Mouse (Mus musculus) lung, postnatal 36 days (tissue): ENCODE results near the gene Fam136a.
"Not testable (repeated sequence)": the region's sequence is repeated elsewhere in the genome, so short reads cannot be mapped to it uniquely, and the experiment has no call there.

Experiments used
- DNase-seq: peaks from one replicate; pipeline ENCODE4 v3.0.0; 2022; ENCODE audit warnings: mixed read lengths

The Fam136a gene

DNA sequence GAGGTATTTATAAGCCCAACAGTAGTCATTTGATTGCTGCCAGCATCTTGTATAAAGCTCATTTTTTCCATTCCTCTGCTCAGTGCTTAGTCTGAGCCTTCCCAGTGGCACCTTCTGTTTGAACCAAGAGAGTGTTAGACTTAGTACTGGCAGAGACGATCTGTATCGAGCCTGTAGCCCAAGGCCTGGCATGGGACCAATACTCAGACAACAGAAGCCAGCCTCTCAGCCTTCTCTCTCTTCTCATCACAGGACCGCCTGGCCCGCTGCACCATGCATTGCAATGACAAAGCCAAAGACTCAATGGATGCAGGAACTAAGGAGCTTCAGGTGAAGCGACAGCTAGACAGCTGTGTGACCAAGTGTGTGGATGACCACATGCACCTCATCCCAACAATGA is 3.0 kb downstream of the Fam136a start:
- no peak for DNase-seq

DNA sequence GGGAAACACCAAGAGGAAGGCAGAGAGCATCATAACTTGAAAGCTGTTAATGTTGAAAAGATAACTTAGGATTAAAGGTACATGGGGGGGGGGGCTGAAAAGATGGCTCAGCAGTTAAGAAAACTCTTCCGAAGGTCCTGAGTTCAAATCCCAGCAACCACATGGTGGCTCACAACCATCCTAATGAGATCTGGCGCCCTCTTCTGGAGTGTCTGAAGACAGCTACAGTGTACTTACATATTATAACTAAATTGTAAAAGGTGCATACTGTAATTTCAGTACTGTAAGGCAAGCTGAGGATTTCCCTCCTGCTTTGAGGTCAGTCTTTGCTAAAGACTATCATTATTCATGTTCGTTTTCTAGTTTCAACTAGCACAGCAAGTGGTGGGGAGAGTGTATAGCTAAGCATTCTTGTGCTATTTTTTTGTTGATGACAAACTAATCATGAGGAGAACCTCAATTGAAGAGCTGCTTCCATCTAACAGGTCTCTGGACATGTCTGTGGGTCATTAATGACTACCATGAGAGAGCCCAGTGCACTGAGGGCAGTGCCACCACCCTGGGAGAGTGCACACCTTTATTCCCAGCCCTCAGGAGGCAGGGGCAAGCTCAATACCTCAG is 4.8 kb downstream of the Fam136a start:
- DNase-seq = peak; percentile 34

DNA sequence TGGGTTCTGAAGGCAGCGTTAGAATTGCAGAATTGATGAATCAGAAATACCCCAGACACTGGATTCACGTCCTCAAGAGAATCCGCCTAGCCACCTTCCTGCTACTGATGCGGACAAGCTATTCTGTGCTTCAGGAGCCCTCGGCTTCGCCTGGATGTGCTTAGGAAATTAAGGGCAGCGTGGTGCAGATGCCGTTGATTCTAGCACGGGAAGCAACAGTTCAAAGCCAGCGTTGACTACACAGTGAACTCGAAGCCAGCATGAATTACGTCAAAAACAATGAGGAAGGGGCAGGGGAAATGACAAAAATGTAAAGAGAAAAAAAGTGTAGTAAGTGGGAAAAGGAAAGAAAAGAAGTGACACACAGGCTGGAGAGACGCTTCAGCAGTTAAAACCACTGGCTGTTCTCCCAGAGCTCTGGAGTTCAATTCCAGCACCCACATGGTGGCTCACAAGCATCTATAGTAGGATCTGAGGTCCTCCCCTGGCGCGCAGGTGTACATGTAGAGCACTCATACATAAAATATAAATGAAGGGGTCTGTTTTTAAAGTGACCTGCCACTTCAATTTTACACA is 5.4 kb downstream of the Fam136a start, which contains the start of gene Snrpg:
Gene Snrpg, plus strand, starts transcription at position 541 of the 576 bp plus-strand sequence.
- DNase-seq = no peak

DNA sequence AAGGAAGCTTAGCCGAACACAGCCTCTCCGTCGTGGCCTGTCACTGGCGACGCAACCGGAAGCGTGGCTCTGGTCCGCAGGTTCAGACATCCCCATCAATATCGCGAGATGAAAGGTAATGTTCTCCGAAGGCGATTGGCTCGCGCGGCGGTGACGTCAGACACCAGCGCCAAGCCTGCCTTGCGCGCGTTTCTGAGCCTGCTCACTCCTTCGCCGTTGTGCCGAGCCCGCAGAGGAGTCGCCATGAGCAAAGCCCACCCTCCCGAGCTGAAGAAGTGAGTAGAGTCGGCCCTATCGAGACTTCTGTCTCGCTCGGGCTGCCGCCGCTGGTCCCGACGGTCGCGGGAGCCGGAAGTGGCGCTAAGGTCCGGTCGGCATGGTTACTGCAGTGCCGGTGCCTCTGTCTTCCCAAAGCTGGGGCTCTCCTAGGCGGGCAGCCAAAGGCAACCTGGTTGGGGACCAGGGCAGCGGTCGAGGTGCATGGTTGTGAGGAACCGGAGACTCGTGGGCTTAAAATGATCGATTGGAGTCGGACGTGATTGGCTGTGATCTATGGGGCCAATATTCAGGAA is 6.0 kb downstream of the Fam136a start:
- peak; percentile 98 for DNase-seq

DNA sequence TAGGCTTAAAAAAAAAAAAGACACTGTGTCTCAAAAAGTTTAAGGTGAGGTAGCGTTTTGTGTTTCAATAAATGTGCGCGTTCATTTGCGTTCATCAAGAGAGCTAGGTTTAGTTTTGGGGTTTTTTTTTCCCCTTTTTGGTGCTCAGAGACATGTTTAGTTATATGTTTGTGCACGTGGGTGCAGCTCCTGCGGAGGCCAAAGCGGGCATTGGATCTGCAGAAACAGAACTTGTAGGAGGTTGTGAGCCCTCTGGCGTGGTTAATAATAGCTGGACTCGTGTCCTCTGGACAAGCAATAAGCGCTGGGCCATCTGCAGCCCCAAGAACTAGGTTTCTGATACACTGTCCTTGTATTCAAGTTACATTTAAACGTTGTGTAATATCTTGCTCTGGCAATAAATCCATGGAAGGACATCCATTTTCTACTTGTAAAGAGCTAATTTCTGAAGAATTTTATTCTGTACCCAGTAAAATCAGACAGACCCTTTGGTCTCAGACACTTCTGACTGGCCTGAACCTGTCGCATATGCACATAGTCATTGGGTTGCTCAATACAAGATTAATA is 6.6 kb downstream of the Fam136a start:
- DNase-seq = no peak

DNA sequence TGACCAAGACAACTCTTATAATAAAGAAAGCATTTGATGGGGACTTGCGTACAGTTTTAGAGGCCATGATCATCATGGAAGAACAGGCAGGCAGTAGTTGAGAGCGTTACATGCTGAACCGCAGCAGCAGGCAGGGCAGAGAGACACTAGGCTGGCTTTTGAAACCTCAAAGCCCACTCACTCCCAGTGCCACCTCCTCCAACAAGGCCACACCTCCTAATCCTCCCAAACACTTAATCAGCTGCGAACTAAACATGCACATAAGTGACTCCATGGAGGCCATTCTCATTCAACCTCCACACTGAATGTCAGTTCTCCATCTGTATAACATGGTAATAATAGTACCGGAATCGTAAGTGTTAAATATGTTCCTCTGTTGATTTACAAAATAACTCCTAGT is 8.1 kb downstream of the Fam136a start:
- no peak for DNase-seq

DNA sequence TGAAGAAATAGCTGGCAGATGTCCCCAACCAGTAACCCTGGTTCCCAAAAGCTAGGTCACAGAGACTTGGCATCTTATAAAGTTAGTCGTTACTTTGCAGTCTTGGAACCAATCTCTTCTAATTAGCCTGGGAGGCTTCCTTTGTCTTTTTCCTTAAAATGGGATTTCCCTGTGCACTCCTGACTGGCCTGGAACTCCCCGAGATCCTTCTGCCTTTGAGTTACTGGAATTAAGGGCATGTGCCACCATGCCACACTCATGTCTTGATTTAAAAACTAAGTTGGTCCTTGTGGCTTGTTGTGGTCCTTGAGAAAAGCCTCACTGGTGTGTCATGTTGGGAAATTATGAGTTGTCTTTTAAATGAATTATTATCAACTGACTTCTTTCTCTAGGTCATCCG is 12.9 kb downstream of the Fam136a start:
- DNase-seq = no peak

DNA sequence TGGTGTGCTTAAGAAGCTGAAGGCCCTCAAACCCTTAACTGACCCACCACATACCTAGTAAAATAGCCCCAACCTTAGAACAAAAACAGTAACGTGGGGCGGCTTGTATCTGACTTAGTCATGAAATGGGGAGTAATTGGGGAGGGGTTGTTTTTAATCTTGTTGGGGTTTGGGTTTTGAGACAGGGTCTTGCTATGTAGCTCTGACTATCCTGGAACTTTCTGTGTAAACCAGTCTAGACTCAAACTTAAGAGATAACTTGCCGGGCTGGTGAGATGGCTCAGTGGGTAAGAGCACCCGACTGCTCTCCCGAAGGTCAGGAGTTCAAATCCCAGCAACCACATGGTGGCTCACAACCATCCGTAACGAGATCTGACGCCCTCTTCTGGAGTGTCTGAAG is 14.7 kb downstream of the Fam136a start:
- not testable (repeated sequence) for DNase-seq

DNA sequence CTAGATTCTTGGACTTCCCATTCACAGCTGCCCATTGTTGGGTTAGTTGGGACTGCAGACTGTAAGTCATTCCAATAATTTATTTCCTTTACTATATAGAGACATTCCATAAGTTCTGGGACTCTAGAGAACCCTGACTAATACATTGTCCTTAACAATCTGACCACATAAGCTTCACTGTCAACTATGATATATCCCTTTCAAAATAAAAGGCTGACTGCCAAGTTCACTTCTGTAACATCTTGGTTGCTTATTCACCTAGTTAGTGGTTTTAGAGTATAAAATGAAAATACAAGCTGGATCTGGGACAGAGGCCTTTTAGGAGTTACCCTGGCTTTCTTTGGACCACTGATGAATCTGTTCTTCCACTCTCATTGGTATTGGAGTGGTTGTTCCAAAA is 17.1 kb downstream of the Fam136a start:
- DNase-seq = no peak

DNA sequence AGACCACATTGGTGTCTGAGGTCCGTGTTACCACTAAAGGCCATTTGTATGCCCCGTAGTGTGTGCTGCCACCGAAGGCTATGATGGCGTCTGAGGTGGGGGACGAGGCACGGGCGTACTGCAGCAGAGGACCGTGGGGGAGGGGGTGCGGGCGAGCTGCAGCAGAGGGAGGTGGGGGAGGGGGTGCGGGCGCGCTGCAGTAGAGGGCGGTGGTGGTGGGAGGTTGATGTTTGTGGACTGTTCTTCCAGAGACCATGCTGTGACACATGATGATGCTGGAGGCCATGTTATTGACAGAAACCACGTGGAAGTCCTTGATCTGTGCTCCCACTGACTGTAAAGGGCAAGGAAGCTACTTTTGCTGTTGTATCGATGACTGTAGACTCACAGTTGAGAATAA is 17.9 kb downstream of the Fam136a start:
- no peak for DNase-seq

DNA sequence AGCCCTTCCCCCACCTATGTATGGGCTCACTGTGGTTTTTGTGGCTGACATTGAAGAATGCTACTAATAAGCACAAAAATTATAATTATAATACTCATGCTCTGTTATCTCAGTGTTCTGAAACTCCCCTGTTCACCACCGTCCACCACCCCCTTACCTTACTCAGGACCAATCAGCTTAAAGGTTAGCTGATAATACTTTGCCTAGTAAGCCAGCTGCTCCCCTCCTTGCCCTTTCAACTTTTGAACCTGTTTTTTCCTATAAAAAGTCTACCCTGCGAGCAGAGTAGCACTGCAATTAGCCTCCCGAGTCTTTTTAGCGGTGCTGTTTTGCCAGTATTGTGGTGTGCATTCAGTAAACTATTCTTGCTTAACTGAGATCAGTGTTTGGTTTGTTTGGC is 19.2 kb downstream of the Fam136a start:
- DNase-seq = no peak

DNA sequence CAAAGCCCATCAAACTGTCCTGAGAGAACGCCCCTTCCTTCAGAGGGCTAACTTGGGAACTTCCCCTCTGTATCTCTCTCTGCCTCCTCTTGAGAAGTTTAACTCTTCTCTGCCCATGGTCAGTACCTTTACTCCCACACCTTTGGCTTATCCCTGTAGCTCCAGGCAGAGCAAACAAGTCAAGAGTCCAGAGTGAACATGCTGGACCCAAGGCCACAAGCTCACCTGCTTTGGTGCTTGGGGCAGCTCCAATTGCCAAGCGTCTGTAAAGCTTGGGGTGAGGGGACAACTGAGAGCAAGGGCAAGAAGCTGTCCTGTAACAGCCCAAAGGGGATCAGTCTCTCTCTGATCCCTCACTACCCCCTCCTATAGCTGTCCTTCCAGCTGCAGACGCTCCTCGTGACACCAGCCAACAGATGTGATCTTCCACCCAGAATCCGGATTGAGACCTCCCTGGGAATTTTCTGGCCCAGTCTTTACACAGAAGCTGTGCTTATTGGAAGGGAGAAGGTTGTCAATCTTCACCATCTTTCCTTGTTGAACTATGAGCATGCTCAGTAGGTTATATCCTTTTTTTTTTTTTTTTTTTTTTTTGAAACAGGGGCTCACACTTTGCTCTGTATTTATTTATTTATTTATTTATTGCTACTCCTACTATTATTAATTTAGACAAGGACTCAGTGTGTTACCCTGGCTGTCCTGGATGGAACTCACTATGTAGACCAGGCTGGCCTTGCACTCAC is 20.1 kb downstream of the Fam136a start:
- no peak for DNase-seq

DNA sequence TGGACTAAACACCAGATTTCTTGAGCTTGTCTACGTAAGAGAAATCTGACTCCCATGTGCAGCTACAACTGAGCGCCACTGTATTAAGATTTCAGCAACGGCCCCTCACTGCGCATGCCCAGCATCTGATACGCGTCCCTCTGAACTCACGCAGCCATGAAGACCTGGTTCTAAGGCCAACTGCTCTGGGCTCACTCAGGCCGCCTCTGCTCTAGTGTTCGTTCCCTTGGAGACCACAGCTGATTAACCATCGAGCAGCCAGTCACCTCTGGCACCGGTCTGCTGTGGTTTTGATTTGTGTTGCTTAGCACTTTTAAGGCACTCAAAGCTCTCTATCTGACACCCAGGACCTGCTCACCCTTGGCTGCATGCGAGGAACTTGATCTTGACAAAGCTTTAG is 21.9 kb downstream of the Fam136a start:
- no peak for DNase-seq

DNA sequence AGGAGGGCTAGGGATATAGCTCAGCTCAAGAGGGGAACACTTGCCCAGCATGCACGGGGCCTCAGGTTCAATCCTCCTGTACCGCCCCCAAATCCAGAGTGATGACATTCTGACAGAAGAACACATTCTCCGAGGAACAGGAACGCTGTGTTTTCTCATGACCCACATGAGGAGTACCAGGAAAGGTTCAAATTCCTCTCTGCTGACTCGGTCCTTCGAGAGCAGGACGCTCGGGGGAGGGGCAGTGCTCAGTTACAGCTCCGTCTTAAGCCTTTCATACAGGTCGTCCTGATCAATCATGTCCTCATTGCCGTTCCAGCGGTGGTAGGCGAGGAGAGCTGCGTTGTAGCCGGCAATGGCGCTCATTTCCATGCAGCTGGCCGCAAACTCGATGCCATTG is 23.0 kb downstream of the Fam136a start:
- DNase-seq = no peak

DNA sequence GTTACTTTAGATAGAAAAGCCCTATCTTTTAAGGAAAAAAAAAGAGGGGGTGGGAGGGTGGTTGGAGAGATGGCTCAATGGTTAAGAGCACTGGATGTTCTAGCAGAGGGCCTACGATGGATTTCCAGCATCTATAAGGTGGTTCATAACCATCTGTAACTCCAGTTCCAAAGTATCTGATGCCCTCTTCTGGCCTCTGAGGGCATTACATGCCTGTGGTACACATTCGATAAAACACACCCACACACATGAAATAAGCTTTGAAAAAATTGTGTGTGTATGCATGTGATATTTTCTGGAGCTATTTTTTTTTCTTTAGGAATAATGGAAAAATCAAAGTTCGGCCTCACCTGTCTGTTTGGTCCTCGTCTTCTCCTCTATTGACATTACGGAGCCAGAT is 25.9 kb downstream of the Fam136a start:
- no peak for DNase-seq

DNA sequence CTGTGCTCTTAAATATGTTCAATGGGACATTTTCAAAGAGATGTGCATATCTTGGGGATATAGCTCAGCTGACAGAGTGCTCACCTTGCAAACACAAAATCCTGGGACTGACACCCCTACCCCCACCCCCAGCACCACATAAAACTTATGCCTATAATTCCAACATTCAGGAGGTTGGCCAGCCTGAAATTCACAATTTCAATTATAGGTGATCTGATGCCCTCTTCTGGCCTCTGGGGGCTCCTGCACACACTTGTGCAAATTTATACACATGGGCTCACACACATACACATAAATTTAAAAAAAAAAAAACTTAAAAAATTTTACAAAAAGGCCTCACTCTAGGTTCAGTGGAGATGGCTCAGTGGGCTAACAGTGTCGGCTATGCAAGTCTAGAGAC is 27.7 kb downstream of the Fam136a start:
- DNase-seq = no peak

DNA sequence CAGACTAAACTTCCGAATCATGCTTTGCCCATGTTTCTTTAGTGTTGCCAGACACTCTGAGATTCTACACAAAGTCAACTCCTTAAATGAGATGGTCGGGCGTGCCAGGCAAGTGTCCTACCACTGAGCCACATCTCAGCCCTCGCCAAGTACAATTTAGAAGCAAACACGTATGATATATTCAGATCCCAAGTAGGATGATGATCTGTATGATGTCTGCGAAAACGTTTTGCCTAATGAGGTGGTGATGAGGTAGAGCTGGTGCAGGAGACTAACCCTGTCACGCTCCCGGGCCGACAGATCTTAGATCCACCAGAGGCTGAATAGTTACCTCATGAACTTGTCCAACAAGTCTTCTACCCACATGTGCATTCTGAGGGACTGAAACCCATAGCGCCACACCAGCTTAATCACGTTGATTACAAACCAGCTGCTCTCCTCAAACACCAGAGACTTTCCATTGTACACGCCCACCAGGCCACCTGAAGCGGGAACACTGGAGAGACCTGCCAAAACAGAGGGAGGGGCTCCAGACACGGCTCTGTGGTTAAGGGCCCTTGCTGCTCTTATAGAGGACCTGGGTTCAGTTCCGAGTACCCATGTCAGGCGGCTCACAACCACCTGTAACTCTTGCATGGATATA is 28.8 kb downstream of the Fam136a start:
- no peak for DNase-seq

DNA sequence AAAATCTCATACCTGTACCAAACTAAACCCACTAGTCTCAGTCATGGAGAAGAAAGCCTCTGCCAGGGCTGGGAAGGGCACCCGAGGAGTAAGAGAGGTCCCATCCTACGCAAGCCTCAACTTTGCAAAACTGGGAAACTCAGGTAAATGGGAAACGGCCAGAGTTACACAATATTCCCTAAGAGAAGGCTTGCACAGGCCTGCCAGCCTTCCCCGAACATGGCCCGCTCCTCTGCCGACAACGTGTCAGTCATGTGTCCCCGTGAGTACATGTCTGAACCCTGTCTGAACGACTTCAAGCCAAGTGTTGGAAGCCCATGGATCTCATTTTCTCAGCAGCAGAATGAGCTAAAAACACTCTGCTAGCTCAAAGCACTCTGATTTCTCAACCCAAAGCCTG is 29.6 kb downstream of the Fam136a start:
- DNase-seq = no peak

DNA sequence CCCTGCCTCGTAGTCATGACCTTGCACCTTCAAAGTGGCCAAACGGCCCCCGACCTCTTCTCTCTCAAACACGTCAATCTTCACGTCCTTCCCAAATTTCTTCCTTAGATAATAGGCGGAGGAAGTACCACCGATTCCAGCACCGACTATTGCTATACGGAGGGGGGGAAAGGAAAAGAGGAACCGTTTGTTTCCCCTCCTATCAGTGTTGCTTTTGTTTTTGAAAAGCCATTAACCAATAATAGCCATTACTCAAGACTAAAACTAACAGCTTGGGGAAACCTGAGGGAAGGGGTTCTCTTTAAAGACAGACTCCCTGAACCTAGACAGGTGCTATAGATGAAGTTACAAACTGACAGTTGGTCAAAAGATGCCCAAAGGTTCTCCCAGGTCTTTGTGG is 30.5 kb downstream of the Fam136a start:
- DNase-seq = no peak

DNA sequence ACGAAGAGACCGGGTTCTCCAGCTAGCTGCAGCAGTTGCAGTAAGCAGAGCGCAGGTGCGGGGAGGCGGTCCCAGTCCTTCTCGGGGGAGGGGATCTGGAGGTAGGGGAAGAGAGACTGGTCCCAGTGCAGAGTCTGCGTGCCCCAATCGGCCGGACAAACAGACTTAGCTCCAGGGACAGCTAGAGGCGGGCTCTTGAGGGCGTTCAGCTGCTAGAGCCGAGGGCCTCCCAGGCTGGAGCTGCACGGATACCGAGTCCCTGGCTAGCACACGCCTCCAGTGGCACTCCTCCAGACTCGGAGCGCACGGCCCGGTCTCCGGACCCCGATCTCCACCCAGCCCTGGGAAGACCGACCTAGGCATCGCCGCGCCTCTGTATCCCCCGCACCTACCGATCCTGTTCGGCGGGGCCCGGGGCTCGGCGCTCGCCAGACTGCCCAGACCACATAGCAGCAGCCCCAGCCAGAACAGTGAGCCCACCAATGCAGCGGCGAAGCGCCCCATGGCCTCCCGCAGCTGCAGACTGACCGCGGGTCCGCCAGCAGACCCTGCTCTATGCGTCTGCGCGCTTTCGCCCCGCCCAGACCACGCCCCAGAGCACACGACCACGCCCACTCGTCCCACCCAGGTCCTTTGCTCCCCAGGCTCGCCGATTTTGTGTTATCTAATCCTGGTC is 31.3 kb downstream of the Fam136a start, which contains the start of gene Pcyox1:
Gene Pcyox1, minus strand, starts transcription at position 574 of the 676 bp plus-strand sequence.
- peak; percentile 91 for DNase-seq

DNA sequence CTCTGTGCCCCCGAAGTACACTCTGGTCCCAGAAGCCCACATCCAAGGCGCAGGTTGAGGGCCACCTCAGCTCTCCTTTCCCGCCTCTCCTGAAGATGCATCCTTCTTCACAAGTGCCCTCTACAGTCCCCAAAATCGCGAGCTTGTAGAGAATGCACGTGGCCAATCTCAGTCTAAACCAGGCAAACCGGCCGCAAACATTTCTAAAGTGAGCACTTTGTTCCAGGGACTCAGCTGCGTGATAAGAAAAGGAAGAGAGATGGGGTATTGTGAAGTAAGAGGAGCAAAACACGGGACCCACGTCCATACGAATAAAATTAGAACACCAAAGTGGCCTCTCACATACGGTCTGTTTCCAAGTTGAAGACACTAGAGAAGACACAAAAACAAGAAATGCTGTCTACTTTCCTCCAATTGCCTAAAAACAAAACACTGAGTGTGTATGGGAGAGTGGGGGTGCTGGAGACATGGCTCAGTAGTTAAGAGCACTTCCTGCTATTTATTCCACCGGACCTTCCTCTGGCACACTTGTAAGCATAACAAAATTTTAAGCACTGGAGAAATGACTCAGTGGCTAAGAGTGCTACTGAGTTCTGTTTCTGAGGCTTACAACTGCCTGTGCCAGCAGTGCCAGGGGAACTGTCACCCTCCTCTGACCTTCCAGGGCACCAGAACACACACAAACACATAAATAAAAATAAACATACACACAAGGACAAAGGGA is 32.0 kb downstream of the Fam136a start:
- DNase-seq = peak; percentile 16

DNA sequence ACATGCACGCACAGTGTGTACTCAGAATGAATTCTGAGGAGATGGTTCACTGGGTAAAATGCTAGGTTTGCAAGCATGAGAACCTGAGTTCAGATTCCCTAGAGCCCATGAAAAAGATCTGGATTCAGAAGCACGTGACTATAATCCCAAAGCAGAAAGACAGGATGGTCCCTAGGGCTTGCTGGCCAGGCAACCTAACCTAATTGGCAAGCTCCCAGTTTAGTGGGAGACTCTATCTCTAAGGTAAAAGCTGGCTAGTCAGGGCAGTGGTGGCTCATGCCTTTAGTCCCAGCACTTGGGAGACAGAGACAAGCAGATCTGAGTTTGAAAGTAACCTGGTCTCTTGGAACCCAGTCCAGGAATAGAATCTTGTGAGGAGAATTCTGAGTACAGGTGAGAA is 33.5 kb downstream of the Fam136a start:
- no peak for DNase-seq
